Mouse (Mus musculus): ENCODE data around the gene Srpr. TPM values are rescaled to one million over a fixed set of nuclear protein-coding genes. Genes with fewer than 3 reads are reported as not detected.

The Srpr gene
- polyA plus RNA-seq, 1 experiment, result 85.9 TPM

DNA sequence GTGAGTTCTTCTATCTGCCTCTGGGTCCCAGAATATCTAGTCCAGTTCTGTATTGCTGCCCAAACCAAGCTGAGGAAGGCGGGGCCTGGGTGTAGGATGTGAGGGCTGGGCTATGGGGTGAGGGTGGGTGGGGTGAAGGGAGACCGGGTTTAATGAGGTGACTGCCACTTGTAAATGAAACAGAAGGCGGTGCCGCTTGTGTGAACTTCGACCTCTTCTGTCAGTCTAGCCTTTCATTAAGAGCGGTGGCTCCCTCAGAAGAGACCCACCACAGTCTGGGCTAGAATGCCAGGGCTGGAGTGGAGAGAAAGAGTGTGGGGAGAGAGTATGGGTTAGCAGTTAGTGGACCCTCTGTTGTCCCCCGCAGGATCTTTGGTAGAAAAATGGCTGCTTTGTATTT lies 90.0 kb downstream of the Srpr start:
- no peak overlapping the region for H3K4me3 ChIP-seq (ENCODE audit: insufficient read depth, low read depth, low read length)
- no peaks in the 10 kb centered on the region for H3K4me1 ChIP-seq (ENCODE audit: control insufficient read depth, insufficient read depth, low read length)
- no peaks in the 10 kb centered on the region for H3K27me3 ChIP-seq (replicated peaks; ENCODE audit: control insufficient read depth, insufficient read depth, low read length)
- H3K36me3 ChIP-seq (ENCODE audit: control insufficient read depth, insufficient read depth, low read length), result no peaks in the 10 kb centered on the region
- no peak overlapping the region for H3K27ac ChIP-seq (ENCODE audit: insufficient read depth, low read depth, low read length)
- WGBS, result 40% methylated on average over 7 of the region's 7 CpGs
- no peak for TF ChIP-seq CTCF (conservative IDR thresholded peaks at IDR 0.05; ENCODE audit: insufficient read depth, insufficient read length, low read depth, low read length)
- no peak for TF ChIP-seq POLR2A (IDR thresholded peaks at IDR 0.05; ENCODE audit: low read depth, low read length)
- DNase-seq, result no peak

- TF ChIP-seq POLR2A (IDR thresholded peaks at IDR 0.05; ENCODE audit: low read depth, low read length) (no peak), CTCF (conservative IDR thresholded peaks at IDR 0.05; ENCODE audit: insufficient read depth, insufficient read length, low read depth, low read length) (no peak)
- no peaks in the 10 kb centered on the region for H3K4me1 ChIP-seq (ENCODE audit: control insufficient read depth, insufficient read depth, low read length)
- 97% methylated on average over 3 of the region's 3 CpGs for WGBS
- no peak overlapping the region for H3K27ac ChIP-seq (ENCODE audit: insufficient read depth, low read depth, low read length)
- no peaks in the 10 kb centered on the region for H3K36me3 ChIP-seq (ENCODE audit: control insufficient read depth, insufficient read depth, low read length)
- DNase-seq, result no peak
- H3K4me3 ChIP-seq (ENCODE audit: insufficient read depth, low read depth, low read length), result no peak overlapping the region
- no peaks in the 10 kb centered on the region for H3K27me3 ChIP-seq (replicated peaks; ENCODE audit: control insufficient read depth, insufficient read depth, low read length)
These were observed 90.4 kb downstream of the Srpr start for GRCm38 (mm10) chr9:35290417-35290816.

DNA sequence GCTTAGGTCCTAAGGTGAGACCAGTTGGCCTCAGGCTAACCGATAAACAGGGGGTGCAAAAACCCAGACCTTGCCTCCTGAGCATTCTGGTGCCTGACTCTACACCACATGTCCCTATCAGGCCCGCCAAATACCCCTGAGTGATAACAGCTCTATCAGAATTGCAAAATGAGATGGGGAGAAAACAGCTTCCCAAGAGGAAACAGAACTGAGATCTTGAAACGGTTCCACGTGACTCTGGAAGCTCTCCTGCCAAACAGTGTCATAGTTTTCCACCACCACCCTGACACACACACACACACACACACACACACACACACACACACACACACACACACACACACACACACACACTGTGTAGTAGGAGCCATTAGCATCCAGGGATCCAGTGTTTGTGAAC lies 90.9 kb downstream of the Srpr start:
- no peaks in the 10 kb centered on the region for H3K4me1 ChIP-seq (ENCODE audit: control insufficient read depth, insufficient read depth, low read length)
- DNase-seq, result no peak
- no peaks in the 10 kb centered on the region for H3K27me3 ChIP-seq (replicated peaks; ENCODE audit: control insufficient read depth, insufficient read depth, low read length)
- no peak overlapping the region for H3K4me3 ChIP-seq (ENCODE audit: insufficient read depth, low read depth, low read length)
- 67% methylated on average over 4 of the region's 4 CpGs for WGBS
- TF ChIP-seq CTCF (conservative IDR thresholded peaks at IDR 0.05; ENCODE audit: insufficient read depth, insufficient read length, low read depth, low read length) (no peak), POLR2A (IDR thresholded peaks at IDR 0.05; ENCODE audit: low read depth, low read length) (no peak)
- H3K27ac ChIP-seq (ENCODE audit: insufficient read depth, low read depth, low read length), result no peak overlapping the region
- H3K36me3 ChIP-seq (ENCODE audit: control insufficient read depth, insufficient read depth, low read length), result no peaks in the 10 kb centered on the region

DNA sequence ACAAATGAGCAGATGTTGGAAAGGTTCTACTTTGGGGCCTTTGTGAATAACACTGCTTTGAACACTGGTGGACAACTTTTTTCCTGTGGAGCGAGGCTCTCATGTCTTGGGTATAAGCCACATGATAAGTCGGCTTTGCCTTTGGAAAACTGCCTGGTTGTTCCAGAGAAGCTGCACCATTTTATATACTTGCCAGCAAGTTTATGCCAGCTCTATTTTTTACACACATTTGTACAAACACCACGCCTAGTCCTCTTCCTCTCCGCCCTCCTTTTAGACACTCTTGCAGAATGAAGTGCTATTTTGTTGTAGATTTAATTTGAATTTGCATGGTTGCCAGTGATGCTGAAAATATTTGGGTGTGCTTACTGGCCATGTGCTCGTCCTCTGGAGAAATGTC lies 93.5 kb downstream of the Srpr start:
- TF ChIP-seq POLR2A (IDR thresholded peaks at IDR 0.05; ENCODE audit: low read depth, low read length), result no peak
- no peak for TF ChIP-seq CTCF (conservative IDR thresholded peaks at IDR 0.05; ENCODE audit: insufficient read depth, insufficient read length, low read depth, low read length)
- no peak for DNase-seq
- Histone ChIP-seq H3K27me3 (replicated peaks; ENCODE audit: control insufficient read depth, insufficient read depth, low read length) (no peaks in the 10 kb centered on the region), H3K4me3 (ENCODE audit: insufficient read depth, low read depth, low read length) (no peak overlapping the region), H3K4me1 (ENCODE audit: control insufficient read depth, insufficient read depth, low read length) (no peaks in the 10 kb centered on the region), H3K27ac (ENCODE audit: insufficient read depth, low read depth, low read length) (no peak overlapping the region), H3K36me3 (ENCODE audit: control insufficient read depth, insufficient read depth, low read length) (no peaks in the 10 kb centered on the region)
- 86% methylated on average over 5 of the region's 5 CpGs for WGBS

Other genes with a start within 250 kb of the Srpr start
- 4.7 and 5.0 TPM in 2 replicates for gene St3gal4, start 80.9 kb upstream of the Srpr start, polyA plus RNA-seq (2012; rRNA removed)
- 36.2 and 41.1 TPM in 2 replicates for gene Dcps, start 24.1 kb upstream of the Srpr start, polyA plus RNA-seq (2012; rRNA removed)
- 8.1 and 11.2 TPM in 2 replicates for gene Tirap, start 116 bp downstream of the Srpr start, polyA plus RNA-seq (2012; rRNA removed)
- 37.0 and 39.1 TPM in 2 replicates for gene Foxred1, start 10.9 kb downstream of the Srpr start, polyA plus RNA-seq (2012; rRNA removed)
- 9.8 and 11.4 TPM in 2 replicates for gene Fam118b, start 67.6 kb downstream of the Srpr start, polyA plus RNA-seq (2012; rRNA removed)
- 10.1 and 10.7 TPM in 2 replicates for gene Rpusd4, start 67.7 kb downstream of the Srpr start, polyA plus RNA-seq (2012; rRNA removed)
- gene Cdon, start 221.0 kb downstream of the Srpr start, polyA plus RNA-seq (2012; rRNA removed), result 3.7 and 4.0 TPM in 2 replicates